Mouse (Mus musculus): ENCODE data around the gene Sap30l. TPM values are rescaled to one million over a fixed set of nuclear protein-coding genes. Genes with fewer than 3 reads are reported as not detected.

Gene Sap30l
- 4.8 and 7.9 TPM in 2 replicates for total RNA-seq (2015; ENCODE audit: low replicate concordance)
- 4.4 and 4.7 TPM in 2 replicates for total RNA-seq (2017; ENCODE audit: low replicate concordance)

DNA sequence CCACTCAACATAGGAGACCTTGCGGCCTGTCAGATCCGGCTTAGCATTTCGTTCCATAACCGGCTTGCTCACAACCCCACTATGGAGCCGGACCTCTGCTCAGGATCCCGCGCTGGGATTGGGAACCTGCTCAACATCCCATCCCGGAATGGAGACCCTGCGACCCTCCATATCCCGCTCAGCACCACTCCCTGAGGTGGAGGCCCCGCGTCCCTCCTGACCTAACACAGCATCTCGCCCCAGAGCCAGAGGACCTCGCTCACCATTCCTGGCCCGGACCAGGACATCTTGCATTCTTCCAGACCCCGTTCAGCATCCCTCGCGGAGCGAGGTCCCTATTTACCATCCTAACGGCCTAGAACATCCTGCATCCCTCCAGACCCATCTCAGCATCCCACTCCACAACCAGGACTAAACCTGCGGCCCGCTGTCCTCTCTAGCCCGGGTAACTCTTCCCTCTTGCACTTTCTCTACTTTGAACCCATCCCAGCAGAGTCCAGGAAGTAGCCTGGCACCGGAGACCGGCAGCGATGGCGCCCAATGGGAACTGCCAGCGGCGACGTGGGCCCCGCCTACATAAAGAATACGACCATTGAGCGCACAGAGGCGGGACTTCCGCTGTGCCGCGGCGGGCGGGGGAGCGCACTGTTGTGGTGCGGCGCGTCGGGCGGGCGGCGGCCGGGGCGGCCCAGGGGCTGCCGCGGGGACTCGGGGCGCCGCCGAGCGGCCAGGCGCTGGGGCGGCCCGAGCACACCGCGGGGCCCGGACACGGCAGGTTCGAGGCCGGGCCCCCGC lies at the start of gene Sap30l:
Sap30l (plus strand) TSS at position 667 of the 795 bp plus-strand sequence.
- ATAC-seq (replicated peaks; ENCODE audit: low FRiP score, poor library complexity, severe bottlenecking): peak; percentile 100

- ATAC-seq (replicated peaks; ENCODE audit: low FRiP score, poor library complexity, severe bottlenecking): no peak
These were observed 47.8 kb upstream of the Sap30l start for GRCm38 (mm10) chr11:57753538-57754203.

DNA sequence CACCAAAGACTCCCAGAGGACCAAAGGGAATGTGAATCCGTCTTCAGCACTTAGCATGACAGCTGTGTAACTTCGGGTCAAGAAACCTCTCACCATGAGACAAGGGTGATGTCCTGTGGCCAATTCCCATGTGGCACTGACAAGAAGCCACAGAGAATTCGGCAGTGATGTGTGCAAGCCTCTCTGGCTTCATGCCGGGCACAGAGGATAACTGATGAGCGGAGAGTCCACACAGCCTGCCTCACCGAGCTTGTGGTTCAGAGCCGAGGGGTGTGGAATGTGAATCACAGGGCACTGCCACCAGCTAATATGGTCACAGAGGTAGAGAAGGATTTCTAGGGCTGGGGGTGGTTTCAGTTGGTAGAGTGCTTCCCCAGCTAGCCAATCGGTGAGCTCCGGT lies 42.8 kb upstream of the Sap30l start:
- no peak for ATAC-seq (replicated peaks; ENCODE audit: low FRiP score, poor library complexity, severe bottlenecking)

GRCm38 (mm10) chr11:57760509-57761058 lies 40.9 kb upstream of the Sap30l start:
- no peak for ATAC-seq (replicated peaks; ENCODE audit: low FRiP score, poor library complexity, severe bottlenecking)

- no peak for ATAC-seq (replicated peaks; ENCODE audit: low FRiP score, poor library complexity, severe bottlenecking)
These were observed 40.1 kb upstream of the Sap30l start for GRCm38 (mm10) chr11:57761347-57761746.

- ATAC-seq (replicated peaks; ENCODE audit: low FRiP score, poor library complexity, severe bottlenecking): no peak
These were observed 37.3 kb upstream of the Sap30l start for GRCm38 (mm10) chr11:57764124-57764523.

GRCm38 (mm10) chr11:57766617-57767016 lies 34.8 kb upstream of the Sap30l start:
- no peak for ATAC-seq (replicated peaks; ENCODE audit: low FRiP score, poor library complexity, severe bottlenecking)

DNA sequence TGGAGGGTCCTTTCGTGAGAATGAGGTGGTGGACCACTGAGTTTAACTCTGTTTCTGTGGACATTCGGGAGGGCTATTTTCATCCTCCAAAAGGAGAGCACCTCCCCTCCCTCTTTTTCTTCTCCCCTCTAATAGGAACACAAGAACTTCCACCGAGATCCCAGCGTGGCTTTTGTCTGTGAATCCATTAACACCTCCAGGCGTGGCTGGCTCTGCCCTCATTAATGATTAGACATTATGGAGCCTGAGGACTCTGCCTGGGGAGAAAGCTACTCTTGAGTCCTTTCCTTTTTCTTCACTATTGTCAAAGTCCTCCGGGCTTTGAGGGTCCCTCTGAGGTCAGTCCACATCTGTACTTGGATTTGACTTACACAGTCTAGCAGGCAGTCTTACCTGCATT lies 34.3 kb upstream of the Sap30l start:
- no peak for ATAC-seq (replicated peaks; ENCODE audit: low FRiP score, poor library complexity, severe bottlenecking)

DNA sequence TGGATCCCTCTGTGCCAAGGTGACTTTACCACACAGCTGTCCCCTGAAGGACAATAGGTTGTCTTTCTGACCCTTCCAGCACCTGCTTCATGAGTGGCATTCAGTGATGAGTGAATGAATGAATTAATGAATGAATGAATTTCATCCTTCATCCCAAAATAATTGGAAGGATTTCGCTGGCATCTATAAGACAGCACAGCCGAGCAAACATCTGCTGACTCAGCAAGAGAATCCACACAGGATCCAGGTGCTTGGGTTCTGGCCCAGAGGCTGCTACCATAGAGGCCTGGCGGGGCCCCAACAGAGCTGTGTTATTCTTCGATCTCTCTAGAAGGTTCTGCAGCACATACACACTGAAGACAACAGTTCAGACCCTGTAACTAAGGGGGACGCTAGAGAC lies 30.7 kb upstream of the Sap30l start:
- ATAC-seq (replicated peaks; ENCODE audit: low FRiP score, poor library complexity, severe bottlenecking): no peak

GRCm38 (mm10) chr11:57771676-57772075 lies 29.8 kb upstream of the Sap30l start:
- ATAC-seq (replicated peaks; ENCODE audit: low FRiP score, poor library complexity, severe bottlenecking): no peak

- ATAC-seq (replicated peaks; ENCODE audit: low FRiP score, poor library complexity, severe bottlenecking): no peak
These were observed 28.0 kb upstream of the Sap30l start for GRCm38 (mm10) chr11:57773479-57773878.

DNA sequence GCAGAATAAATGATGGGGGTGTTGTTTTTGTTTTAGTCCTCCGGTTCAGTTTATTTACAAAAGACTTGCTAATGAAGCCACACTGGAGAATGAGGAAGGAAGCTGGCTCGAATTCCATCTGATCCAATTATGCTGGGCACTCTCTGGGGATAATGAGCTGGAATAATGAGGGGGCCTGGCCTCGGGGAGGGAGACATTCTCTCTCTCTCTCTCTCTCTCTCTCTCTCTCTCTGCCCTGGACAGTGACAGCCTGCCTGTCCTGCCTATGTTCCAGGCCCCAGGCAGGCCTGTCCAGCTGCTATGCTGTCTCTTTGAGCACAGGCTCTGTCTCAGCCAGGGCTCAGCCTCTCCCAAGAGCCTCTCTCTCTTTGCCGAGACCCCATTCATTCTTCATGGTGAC lies 27.5 kb upstream of the Sap30l start:
- no peak for ATAC-seq (replicated peaks; ENCODE audit: low FRiP score, poor library complexity, severe bottlenecking)

GRCm38 (mm10) chr11:57775868-57776267 lies 25.6 kb upstream of the Sap30l start:
- no peak for ATAC-seq (replicated peaks; ENCODE audit: low FRiP score, poor library complexity, severe bottlenecking)

GRCm38 (mm10) chr11:57776546-57776945 lies 24.9 kb upstream of the Sap30l start:
- no peak for ATAC-seq (replicated peaks; ENCODE audit: low FRiP score, poor library complexity, severe bottlenecking)

DNA sequence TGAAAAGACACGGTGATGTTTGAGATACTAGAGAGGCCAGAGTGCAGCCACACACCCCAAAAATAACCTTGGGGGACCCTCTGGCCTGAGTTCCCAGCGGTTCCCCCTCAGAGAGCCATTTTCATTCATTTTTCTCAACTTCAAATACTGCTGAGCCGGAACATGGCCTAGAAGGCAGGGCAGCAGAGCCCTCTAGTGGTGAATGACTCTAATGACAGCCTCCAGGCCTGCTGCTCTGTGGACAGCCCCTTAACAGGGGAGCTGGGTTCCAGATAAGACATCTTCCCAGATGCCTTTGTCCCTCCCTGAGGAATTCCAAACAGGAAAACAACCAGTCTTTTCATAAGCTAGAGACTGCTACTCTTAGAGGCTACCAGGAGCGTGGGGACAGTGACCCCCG lies 23.1 kb upstream of the Sap30l start:
- peak; percentile 74 for ATAC-seq (replicated peaks; ENCODE audit: low FRiP score, poor library complexity, severe bottlenecking)

GRCm38 (mm10) chr11:57779824-57780223 lies 21.6 kb upstream of the Sap30l start:
- no peak for ATAC-seq (replicated peaks; ENCODE audit: low FRiP score, poor library complexity, severe bottlenecking)

GRCm38 (mm10) chr11:57786616-57787418 lies 14.6 kb upstream of the Sap30l start:
- ATAC-seq (replicated peaks; ENCODE audit: low FRiP score, poor library complexity, severe bottlenecking): no peak

- 0 out of 2 replicates have a peak, but pooled peaks have one; percentile 53 for ATAC-seq (replicated peaks; ENCODE audit: low FRiP score, poor library complexity, severe bottlenecking)
These were observed 13.5 kb upstream of the Sap30l start for GRCm38 (mm10) chr11:57787913-57788312.

DNA sequence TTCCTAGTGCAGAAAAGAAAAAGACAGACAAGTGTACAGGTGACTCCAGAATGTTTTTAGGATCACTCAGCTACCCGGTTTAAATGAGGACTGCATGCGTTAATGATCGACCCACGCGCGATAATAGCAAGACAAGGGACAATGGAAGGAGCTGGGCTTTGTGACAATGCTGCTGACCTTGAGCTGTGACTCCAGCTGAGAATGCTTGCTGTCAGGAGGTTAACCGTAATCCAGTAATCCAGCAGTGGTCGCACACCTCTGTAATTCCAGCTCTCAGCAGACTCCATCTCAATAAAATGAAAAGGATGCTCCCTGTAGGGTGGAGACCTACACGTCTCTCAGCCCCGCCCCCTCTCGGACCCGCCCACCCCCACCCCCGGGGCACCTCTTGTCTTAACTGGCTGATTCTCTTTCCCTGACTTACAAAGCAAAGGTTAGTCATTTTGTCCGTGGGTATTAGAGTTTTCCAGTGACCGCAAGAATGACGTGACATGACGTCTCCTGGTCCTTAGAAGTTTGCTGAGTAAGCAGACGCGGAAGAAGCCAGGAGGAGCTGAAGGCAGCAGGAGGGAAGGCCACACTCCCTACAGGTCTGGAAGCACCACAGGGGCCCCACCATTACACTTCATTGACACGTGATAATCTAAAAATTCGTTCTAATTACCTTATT lies 10.4 kb upstream of the Sap30l start:
- no peak for ATAC-seq (replicated peaks; ENCODE audit: low FRiP score, poor library complexity, severe bottlenecking)

- ATAC-seq (replicated peaks; ENCODE audit: low FRiP score, poor library complexity, severe bottlenecking): no peak
These were observed 6.4 kb upstream of the Sap30l start for GRCm38 (mm10) chr11:57795086-57795485.
